Mouse (Mus musculus) neural tube, embryonic 11.5 days (tissue): Measurements from ENCODE around the gene Lyrm7. TPM values are rescaled to one million over a fixed set of nuclear protein-coding genes. Genes with fewer than 3 reads are reported as not detected.

ENCODE experiments used
- ATAC-seq: fragments of 200-750 bp; cut with Nextera tagmentation; 2 replicates; pipeline ENCODE4 v1.8.0; 2017; ENCODE audit warnings: moderate number of reproducible peaks, mild to moderate bottlenecking, moderate TSS enrichment, moderate library complexity; ENCODE audit not compliant: insufficient read depth, low FRiP score, low TSS enrichment
- DNase-seq: peaks from one replicate; pipeline ENCODE4 v3.0.0-alpha.2; 2015; ENCODE audit warnings: low spot score
- H3K27ac ChIP-seq: fragments of 300-500 bp; sonication (generic); 2 replicates; pipeline ENCODE4 v1.5.1; 2014; ENCODE audit warnings: low read depth, mild to moderate bottlenecking, low read length
- H3K27me3 ChIP-seq: fragments of 300-500 bp; sonication (generic); 2 replicates; pipeline ENCODE4 v1.6.1; 2014; ENCODE audit warnings: mild to moderate bottlenecking, low read length, mixed read lengths; ENCODE audit not compliant: control insufficient read depth, insufficient read depth
- H3K36me3 ChIP-seq: fragments of 300-500 bp; sonication (generic); 2 replicates; pipeline ENCODE4 v1.6.1; 2014; ENCODE audit warnings: mild to moderate bottlenecking, low read length, moderate library complexity, mixed read lengths; ENCODE audit not compliant: control insufficient read depth, insufficient read depth
- H3K4me1 ChIP-seq: fragments of 300-500 bp; sonication (generic); 2 replicates; pipeline ENCODE4 v1.6.1; 2014; ENCODE audit warnings: low read length, mixed read lengths; ENCODE audit not compliant: control insufficient read depth, insufficient read depth
- H3K4me2 ChIP-seq: fragments of 300-500 bp; sonication (generic); 2 replicates; pipeline ENCODE4 v1.6.1; 2014; ENCODE audit warnings: low read depth, mild to moderate bottlenecking, moderate library complexity
- H3K4me3 ChIP-seq: fragments of 300-500 bp; sonication (generic); 2 replicates; pipeline ENCODE4 v1.5.1; 2014; ENCODE audit warnings: low read depth, low read length
- H3K9ac ChIP-seq: fragments of 300-500 bp; sonication (generic); 2 replicates; pipeline ENCODE4 v1.6.1; 2014; ENCODE audit warnings: mild to moderate bottlenecking, low read length
- H3K9me3 ChIP-seq: fragments of 300-500 bp; sonication (generic); 2 replicates; pipeline ENCODE4 v1.6.1; 2016; ENCODE audit warnings: low read length; ENCODE audit not compliant: control insufficient read depth
- WGBS: fragments of 180-500 bp; shearing (Covaris S2); extraction: QIAGEN DNeasy Blood & Tissue Kit; methylation state at CpG from one replicate; pipeline ENCODE4 v1.1.7; 2014; 5-methylcytosine and 5-hydroxymethylcytosine counted together
- polyA plus RNA-seq: library from polyadenylated mRNA; unstranded; fragments of >200 nt; fragmentation: Nextera tagmentation; extraction: Ambion mirVana; gene quantifications from 2 replicates; pipeline ENCODE4 v1.2.1, GENCODE M21; 2014

The Lyrm7 gene
- 8.3 and 8.6 TPM in 2 replicates for polyA plus RNA-seq

DNA sequence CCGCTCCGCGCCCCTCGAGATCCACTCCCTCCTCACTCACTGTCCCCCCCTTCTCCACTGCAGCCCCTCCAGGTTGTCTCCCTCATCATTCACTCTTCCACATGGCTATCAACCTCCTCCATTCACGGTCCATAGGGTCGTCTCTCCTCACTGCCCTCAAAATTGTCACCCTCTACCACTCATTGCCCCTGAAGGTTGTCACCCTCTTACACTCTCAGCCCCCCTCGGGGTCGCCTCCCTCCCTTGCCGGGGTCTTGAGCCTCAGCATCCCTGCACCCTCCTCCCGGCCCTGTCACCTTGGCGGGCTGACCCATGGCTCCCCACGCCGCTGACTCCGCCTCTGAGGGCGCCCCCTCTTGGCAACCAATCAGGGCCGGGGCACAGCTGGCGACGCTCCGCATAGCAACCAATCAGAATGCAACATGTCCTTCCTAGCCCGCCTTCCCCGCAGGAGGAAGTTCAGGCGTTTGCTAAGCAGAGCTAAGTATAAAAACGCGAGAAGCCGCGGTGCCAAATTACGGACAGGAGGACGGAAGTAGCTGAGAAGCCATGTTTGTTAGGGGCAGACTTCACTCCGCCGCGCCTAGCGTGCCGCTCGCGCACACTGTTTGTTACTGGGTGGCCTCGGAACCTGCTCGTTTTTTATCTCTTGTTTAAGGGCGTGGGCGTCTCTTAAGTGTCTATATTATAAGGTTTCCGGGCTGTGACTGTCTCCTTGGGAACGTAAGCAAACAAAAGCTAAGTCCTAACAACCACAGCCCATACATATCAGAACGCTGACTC lies at the start of gene Lyrm7:
Gene Lyrm7 (minus strand): TSS at position 661 of the 783 bp plus-strand sequence.
- Histone ChIP-seq H3K27ac (peak within 1 kb of the TSS; percentile 84), H3K27me3 (no peaks in the 10 kb centered on the region), H3K4me2 (peak within 1 kb of the TSS; percentile 75), H3K4me1 (no peaks in the 10 kb centered on the region; the same call in 1 of the 2 replicates), H3K36me3 (no peaks in the 10 kb centered on the region), H3K9ac (peak within 1 kb of the TSS; percentile 77), H3K9me3 (no peaks in the 10 kb centered on the region), H3K4me3 (peak within 1 kb of the TSS; percentile 62)
- under 1% methylated on average over 42 of the region's 42 CpGs for WGBS
- ATAC-seq (peak; percentile 94), DNase-seq (peak; percentile 96)

DNA sequence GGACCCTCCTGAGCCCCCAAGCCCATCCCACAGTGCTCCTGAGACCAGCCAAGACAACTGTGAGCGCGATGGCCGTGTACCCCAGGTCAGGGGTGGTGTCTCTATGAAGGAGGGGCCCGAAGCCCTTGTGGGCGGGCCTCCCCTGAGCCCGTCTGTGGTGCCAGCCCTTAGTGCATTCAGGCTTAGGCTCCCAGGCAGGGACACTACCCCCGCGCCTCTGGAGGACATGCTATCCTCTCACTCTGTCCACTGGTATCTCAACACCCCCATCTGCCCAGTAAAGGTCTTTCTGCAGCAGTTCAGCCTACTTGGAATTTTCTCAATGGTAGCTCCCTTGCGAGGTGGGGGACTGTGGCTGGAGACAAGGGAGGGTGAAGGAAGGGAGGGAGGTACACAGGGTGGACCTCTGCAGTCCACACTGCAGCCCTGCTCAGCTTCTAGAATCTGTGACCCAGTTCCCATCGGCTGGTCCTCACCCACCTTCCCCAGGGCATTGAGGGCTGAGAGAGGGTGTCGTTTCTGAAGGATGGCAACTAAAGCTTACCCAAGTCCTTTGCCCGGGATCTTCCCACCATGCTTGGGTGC lies 49.5 kb upstream of the Lyrm7 start:
- Histone ChIP-seq H3K36me3 (no peaks in the 10 kb centered on the region), H3K4me3 (no peak overlapping the region), H3K4me2 (no peak overlapping the region), H3K27ac (no peak overlapping the region), H3K9me3 (no peaks in the 10 kb centered on the region), H3K9ac (no peak overlapping the region), H3K27me3 (no peaks in the 10 kb centered on the region), H3K4me1 (no peaks in the 10 kb centered on the region)
- no peak for DNase-seq
- ATAC-seq: no peak
- 89% methylated on average over 12 of the region's 12 CpGs for WGBS

DNA sequence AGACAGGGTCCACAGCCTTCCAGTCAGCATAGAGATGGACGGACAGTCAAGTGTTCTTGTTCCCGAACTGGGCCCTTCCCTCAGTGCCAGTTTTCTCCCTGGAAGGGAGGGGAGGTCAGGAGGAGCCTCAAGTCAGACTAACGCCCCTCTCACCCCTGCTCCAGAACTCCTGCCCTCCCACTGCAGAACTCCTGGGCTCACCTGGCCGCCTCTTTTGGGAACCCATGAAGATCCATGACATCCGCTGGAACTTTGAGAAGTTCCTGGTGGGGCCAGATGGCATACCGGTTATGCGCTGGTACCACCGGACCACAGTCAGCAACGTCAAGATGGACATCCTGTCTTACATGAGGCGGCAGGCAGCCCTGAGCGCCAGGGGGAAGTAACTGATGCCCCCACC lies 48.6 kb upstream of the Lyrm7 start:
- no peaks in the 10 kb centered on the region for H3K36me3 ChIP-seq

GRCm38 (mm10) chr11:54907259-54907658 lies 46.5 kb upstream of the Lyrm7 start:
- H3K36me3 ChIP-seq: no peaks in the 10 kb centered on the region
- H3K27ac ChIP-seq: no peak overlapping the region
- WGBS: 97% methylated on average over 5 of the region's 5 CpGs
- H3K4me3 ChIP-seq: no peak overlapping the region
- H3K27me3 ChIP-seq: no peaks in the 10 kb centered on the region
- H3K4me2 ChIP-seq: no peak overlapping the region
- DNase-seq: no peak
- H3K9me3 ChIP-seq: no peaks in the 10 kb centered on the region
- no peak for ATAC-seq
- no peak overlapping the region for H3K9ac ChIP-seq
- H3K4me1 ChIP-seq: peaks cover 3% of the 10 kb centered on the region; the same call in 1 of the 2 replicates

More for the DNA sequence above, 48.6 kb upstream of the Lyrm7 start:
- no peak for ATAC-seq
- H3K4me1 ChIP-seq: peaks cover 2% of the 10 kb centered on the region; the same call in 1 of the 2 replicates
- WGBS: 96% methylated on average over 11 of the region's 11 CpGs
- H3K9ac ChIP-seq: no peak overlapping the region
- H3K9me3 ChIP-seq: no peaks in the 10 kb centered on the region
- H3K4me2 ChIP-seq: no peak overlapping the region
- H3K27me3 ChIP-seq: no peaks in the 10 kb centered on the region
- H3K27ac ChIP-seq: no peak overlapping the region
- no peak for DNase-seq
- H3K4me3 ChIP-seq: no peak overlapping the region

DNA sequence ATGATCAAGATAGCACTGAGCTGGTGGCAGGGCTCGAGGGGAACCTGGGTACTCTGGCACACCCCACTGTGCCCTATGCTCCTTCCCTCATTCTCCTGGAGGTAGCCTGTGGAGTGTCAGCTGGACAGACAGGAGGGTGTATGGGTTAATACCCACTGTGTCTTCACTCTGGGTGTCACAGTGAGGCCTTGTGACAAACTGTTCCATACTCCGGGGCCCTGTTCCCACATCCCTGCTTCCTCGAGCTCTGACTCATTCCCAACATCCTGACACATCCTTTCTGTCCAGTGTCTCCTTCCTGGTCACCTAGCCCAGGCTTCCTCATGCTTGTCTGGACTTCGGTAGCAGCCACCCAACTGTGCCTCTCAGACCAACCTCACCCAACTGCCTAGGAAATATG lies 45.8 kb upstream of the Lyrm7 start:
- Histone ChIP-seq H3K4me1 (peaks cover 3% of the 10 kb centered on the region; the same call in 1 of the 2 replicates), H3K27ac (no peak overlapping the region), H3K27me3 (no peaks in the 10 kb centered on the region), H3K9ac (no peak overlapping the region), H3K4me2 (no peak overlapping the region), H3K36me3 (no peaks in the 10 kb centered on the region), H3K4me3 (no peak overlapping the region), H3K9me3 (no peaks in the 10 kb centered on the region)
- WGBS: 87% methylated on average over 4 of the region's 4 CpGs
- DNase-seq: no peak
- ATAC-seq: no peak

DNA sequence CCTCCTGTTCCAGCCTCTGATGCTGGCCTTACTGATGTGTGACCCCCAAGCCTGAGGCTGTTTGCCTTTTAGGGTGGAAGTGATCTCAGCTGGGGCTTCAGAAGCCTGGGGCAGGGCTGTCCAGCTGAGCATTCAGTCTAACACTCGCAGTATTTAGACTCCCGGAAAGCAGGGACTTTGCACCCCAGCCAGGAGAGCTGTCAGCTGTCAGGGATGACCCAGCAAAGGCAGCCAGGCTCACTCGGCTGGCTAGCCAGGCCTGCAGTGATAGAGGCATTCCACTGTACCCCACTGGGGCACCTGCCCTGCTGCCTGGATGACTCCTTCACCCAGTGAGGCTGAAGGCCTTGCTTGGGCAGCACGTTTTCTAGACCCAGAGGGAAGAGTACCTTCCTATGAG lies 45.2 kb upstream of the Lyrm7 start:
- no peak overlapping the region for H3K27ac ChIP-seq
- H3K9me3 ChIP-seq: no peaks in the 10 kb centered on the region
- no peaks in the 10 kb centered on the region for H3K27me3 ChIP-seq
- peaks cover 3% of the 10 kb centered on the region; the same call in 1 of the 2 replicates for H3K4me1 ChIP-seq
- H3K4me3 ChIP-seq: no peak overlapping the region
- H3K4me2 ChIP-seq: no peak overlapping the region
- no peak overlapping the region for H3K9ac ChIP-seq
- no peak for DNase-seq
- WGBS: 77% methylated on average over 4 of the region's 4 CpGs
- no peak for ATAC-seq
- no peaks in the 10 kb centered on the region for H3K36me3 ChIP-seq

DNA sequence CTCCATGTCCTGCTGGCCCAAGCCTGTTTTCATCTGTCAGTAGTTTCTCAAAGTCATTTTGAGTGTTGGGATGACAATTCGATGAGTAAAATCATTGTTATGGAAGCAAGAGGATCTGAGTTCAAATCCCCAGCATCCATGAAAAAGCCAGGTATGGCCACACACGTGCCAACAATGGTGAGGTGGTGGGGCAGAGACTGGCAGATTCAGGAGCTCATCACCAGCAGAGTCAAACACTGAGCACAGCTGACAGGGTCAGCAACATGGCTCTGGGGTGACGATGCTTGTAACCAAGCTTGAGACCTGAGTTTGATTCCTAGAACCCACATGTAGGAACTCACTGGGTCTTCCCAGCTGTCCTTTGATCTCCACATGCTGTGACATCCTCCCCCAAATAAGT lies 44.4 kb upstream of the Lyrm7 start:
- no peak overlapping the region for H3K9ac ChIP-seq
- H3K4me1 ChIP-seq: peaks cover 3% of the 10 kb centered on the region; the same call in 1 of the 2 replicates
- H3K9me3 ChIP-seq: no peaks in the 10 kb centered on the region
- WGBS: 75% methylated on average over 3 of the region's 3 CpGs
- DNase-seq: no peak
- no peak overlapping the region for H3K4me2 ChIP-seq
- no peak overlapping the region for H3K27ac ChIP-seq
- no peak for ATAC-seq
- no peaks in the 10 kb centered on the region for H3K36me3 ChIP-seq
- no peak overlapping the region for H3K4me3 ChIP-seq
- no peaks in the 10 kb centered on the region for H3K27me3 ChIP-seq

DNA sequence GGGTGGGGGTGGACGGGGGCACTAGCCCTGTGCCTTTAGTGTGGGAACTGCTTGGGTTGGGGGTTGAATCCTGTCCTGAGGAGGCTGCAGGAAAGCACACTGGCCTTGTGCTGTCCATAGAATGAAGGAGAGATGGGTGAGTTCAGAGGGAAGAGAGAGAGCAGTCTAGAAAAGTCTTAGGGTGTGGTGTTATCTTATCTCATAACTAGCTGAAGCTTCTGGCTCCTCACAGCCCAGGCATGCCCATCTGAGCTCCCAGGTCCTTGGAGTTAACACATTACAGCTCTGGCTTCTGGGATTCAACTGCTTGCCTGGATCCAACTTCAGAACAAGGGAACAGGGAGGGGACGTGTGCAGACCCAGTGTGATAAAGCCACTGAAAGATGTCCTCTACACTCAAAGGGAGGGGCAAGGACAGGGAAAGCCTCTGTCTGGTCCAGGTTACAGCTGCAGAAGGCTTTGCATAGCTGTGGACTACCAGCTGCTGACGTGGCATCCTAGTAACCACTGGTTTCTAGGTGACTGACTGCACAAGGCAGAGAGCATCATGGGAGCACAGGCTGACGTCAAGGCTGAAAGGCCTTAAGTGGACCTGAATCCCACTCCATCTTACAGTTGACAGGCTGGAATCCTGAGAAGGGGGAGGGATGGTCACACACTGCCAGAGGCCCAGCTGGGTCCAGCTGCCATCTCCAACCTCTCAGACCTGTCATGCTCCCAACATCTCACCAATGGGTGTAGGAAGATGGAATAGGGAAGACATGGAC lies 43.4 kb upstream of the Lyrm7 start:
- Histone ChIP-seq H3K4me1 (peaks cover 3% of the 10 kb centered on the region; the same call in 1 of the 2 replicates), H3K36me3 (no peaks in the 10 kb centered on the region), H3K9ac (no peak overlapping the region), H3K27me3 (no peaks in the 10 kb centered on the region), H3K4me3 (no peak overlapping the region), H3K4me2 (no peak overlapping the region), H3K9me3 (no peaks in the 10 kb centered on the region), H3K27ac (0 out of 2 replicates have a peak overlapping the region, but pooled peaks have one; percentile 14)
- DNase-seq: peak; percentile 51
- ATAC-seq: no peak
- 44% methylated on average over 4 of the region's 4 CpGs for WGBS
